Mouse (Mus musculus) layer of hippocampus, postnatal 25 days (tissue): ENCODE measurements around the gene Srpx2. TPM values are rescaled to one million over a fixed set of nuclear protein-coding genes. Genes with fewer than 3 reads are reported as not detected.

ENCODE experiments used
- total RNA-seq, 2 experiments: library from RNA; stranded (reverse); gene quantifications; 2 replicates each; pipeline ENCODE4 v1.2.3; 2021

Gene Srpx2
- total RNA-seq, 2 experiments from 2014 or later = 0.61 to 1.3 TPM

Other genes starting within 250 kb of the Srpx2 start
- gene Pcdh19, start 219.4 kb upstream of the Srpx2 start, total RNA-seq = 10 to 100 TPM; 68.2 to 71.4 TPM
- gene Tnmd, start 57.4 kb upstream of the Srpx2 start, total RNA-seq = not detected
- gene Tspan6, start 10.0 kb upstream of the Srpx2 start, total RNA-seq = 10 to 100 TPM; 15.0 to 20.5 TPM
- gene Sytl4, start 73.4 kb downstream of the Srpx2 start, total RNA-seq = 1 to 10 TPM in 1 of 2 experiments, under 1 TPM in 1; 0.82 to 1.3 TPM
- gene Cstf2, start 150.8 kb downstream of the Srpx2 start, total RNA-seq = 100 to 1,000 TPM in 1 of 2 experiments, 10 to 100 TPM in 1; 89.4 to 103 TPM